Mouse (Mus musculus) cerebellum, postnatal 10 days (tissue): Measurements from ENCODE around the gene Gpr101.

Experiments
- DNase-seq, 2 experiments: peaks; one replicate each; pipeline ENCODE4 v3.0.0; 2021; ENCODE audit warnings: mixed read lengths in 2 of 2

The Gpr101 gene

DNA sequence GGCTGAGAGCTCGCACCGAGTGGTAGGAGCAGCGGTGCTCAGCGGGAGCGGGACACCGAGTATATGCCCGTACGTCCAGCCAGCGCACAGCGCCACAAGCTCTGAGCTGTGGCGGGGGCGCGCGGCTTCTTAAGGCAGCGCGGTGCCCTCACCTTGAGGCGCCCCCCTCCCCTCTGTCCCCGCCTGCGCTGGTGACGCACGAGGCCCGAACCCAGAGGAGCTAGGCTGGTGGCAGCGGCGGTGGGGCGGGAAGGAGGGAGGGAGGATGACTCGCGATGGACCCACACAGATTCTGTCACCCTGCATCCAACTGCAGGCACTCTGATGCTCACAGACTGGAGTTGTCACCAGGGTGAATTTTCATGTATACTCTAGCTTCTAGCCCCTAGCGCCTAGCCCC lies at the start of gene Gpr101:
Gene Gpr101 (minus strand): TSS at position 124 of the 400 bp plus-strand sequence.
- peak; percentile 22 to 37 for DNase-seq

- peak; percentile 34 to 35 for DNase-seq
These were observed 17.8 kb upstream of the Gpr101 start for GRCm38 (mm10) chrX:57521117-57522095.

GRCm38 (mm10) chrX:57506247-57506646 lies 2.7 kb upstream of the Gpr101 start:
- no peak for DNase-seq
